Mouse (Mus musculus) spleen, embryonic (tissue): ENCODE data around the gene Rpp25.

Source experiments
- CTCF ChIA-PET: fragments of 350-600 bp; sonication (Branson Sonifier 250); formaldehyde crosslinking; loops from one replicate; lab custom pipeline; 2022; lab: Charles Lee

Rpp25 gene

GRCm38 (mm10) chr9:57503622-57504380 lies at the start of gene Rpp25:
Gene Rpp25 (plus strand): TSS chr9:57504026.
- CTCF ChIA-PET, result interaction anchor here (0.6 to 0.7 kb wide), 2 partner anchors 22 to 391 kb away, joined by 3 read pairs; no protein-coding TSS in a partner anchor

GRCm38 (mm10) chr9:57459707-57460106 lies 44.1 kb upstream of the Rpp25 start:
- CTCF ChIA-PET, result no interaction called here

GRCm38 (mm10) chr9:57462866-57463265 lies 41.0 kb upstream of the Rpp25 start:
- CTCF ChIA-PET, result no interaction called here

GRCm38 (mm10) chr9:57466101-57466500 lies 37.7 kb upstream of the Rpp25 start:
- CTCF ChIA-PET, result no interaction called here

GRCm38 (mm10) chr9:57467271-57467771 lies 36.5 kb upstream of the Rpp25 start:
- CTCF ChIA-PET, result no interaction called here

GRCm38 (mm10) chr9:57467896-57468549 lies 35.8 kb upstream of the Rpp25 start, which contains the start of gene Scamp5:
Gene Scamp5 (minus strand): TSS chr9:57468060.
- CTCF ChIA-PET, result no interaction called here

- CTCF ChIA-PET, result no interaction called here
Measured at GRCm38 (mm10) chr9:57468914-57469313, 34.9 kb upstream of the Rpp25 start.

GRCm38 (mm10) chr9:57485774-57486173 lies 18.1 kb upstream of the Rpp25 start:
- CTCF ChIA-PET, result interaction anchor here (0.9 to 1.2 kb wide), 2 partner anchors 11 to 31 kb away, joined by 3 to 8 read pairs; no protein-coding TSS in a partner anchor

GRCm38 (mm10) chr9:57487807-57488206 lies 16.0 kb upstream of the Rpp25 start:
- CTCF ChIA-PET, result no interaction called here

- CTCF ChIA-PET, result no interaction called here
Measured at GRCm38 (mm10) chr9:57493532-57493931, 10.3 kb upstream of the Rpp25 start.

- CTCF ChIA-PET, result no interaction called here
Measured at GRCm38 (mm10) chr9:57494970-57495369, 8.9 kb upstream of the Rpp25 start.

GRCm38 (mm10) chr9:57497236-57497635 lies 6.6 kb upstream of the Rpp25 start:
- CTCF ChIA-PET, result interaction anchor here (1.1 kb wide), 1 partner anchor 11 kb away, joined by 3 read pairs; no protein-coding TSS in a partner anchor

- CTCF ChIA-PET, result interaction anchor here (0.7 kb wide), 2 partner anchors 23 to 70 kb away, joined by 4 to 5 read pairs; partner anchors contain the start of gene Cox5a
Measured at GRCm38 (mm10) chr9:57498536-57498935, 5.3 kb upstream of the Rpp25 start.

- CTCF ChIA-PET, result interaction anchor here (0.7 kb wide), 1 partner anchor 439 kb away, joined by 4 read pairs; the partner anchor contains the start of gene Sema7a
Measured at GRCm38 (mm10) chr9:57501452-57501851, 2.4 kb upstream of the Rpp25 start.

- CTCF ChIA-PET, result interaction anchor here (0.6 to 0.7 kb wide), 2 partner anchors 438 to 504 kb away, joined by 4 read pairs; partner anchors contain the start of gene Sema7a
Measured at GRCm38 (mm10) chr9:57501861-57502260, 2.0 kb upstream of the Rpp25 start.

GRCm38 (mm10) chr9:57502911-57503621 lies 760 bp upstream of the Rpp25 start:
- CTCF ChIA-PET, result interaction anchor here (0.6 kb wide), 1 partner anchor 21 kb away, joined by 3 read pairs; no protein-coding TSS in a partner anchor

- CTCF ChIA-PET, result interaction anchor here (0.7 kb wide), 1 partner anchor 390 kb away, joined by 3 read pairs; no protein-coding TSS in a partner anchor
Measured at GRCm38 (mm10) chr9:57504381-57504700, 515 bp downstream of the Rpp25 start.

- CTCF ChIA-PET, result no interaction called here
Measured at GRCm38 (mm10) chr9:57504891-57505290, 1.1 kb downstream of the Rpp25 start.

- CTCF ChIA-PET, result interaction anchor here (0.6 kb wide), 2 partner anchors 51 to 273 kb away, joined by 4 to 5 read pairs; no protein-coding TSS in a partner anchor
Measured at GRCm38 (mm10) chr9:57505700-57506099, 1.9 kb downstream of the Rpp25 start.

GRCm38 (mm10) chr9:57510577-57510976 lies 6.8 kb downstream of the Rpp25 start:
- CTCF ChIA-PET, result interaction anchor here (0.6 kb wide), 1 partner anchor 8 kb away, joined by 3 read pairs; no protein-coding TSS in a partner anchor

- CTCF ChIA-PET, result interaction anchor here (0.9 to 1.5 kb wide), 2 partner anchors 31 to 54 kb away, joined by 3 to 8 read pairs; no protein-coding TSS in a partner anchor
Measured at GRCm38 (mm10) chr9:57517113-57517512, 13.3 kb downstream of the Rpp25 start.
